9 mouse cellular contexts compared by ENCODE assay signal in the genomic region with DNA sequence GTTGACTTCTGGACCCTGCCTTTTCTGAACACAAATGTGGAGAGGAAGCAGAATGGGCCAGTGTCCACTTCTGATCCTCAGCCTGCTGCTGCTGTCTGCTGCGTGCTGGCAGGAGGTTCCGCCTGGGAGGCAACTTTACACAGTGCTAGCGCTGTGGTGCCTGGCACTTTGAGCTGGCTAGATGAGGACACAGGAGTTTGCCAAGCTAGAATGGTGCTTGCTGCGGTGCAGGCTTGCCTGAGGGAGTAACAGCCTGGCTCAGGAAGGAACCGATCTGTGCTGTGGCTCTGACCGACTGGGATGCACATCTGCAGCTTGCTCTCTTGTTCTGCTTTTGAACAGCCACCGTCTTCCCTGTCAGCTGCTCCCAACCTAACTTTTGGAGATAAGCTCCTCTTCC. TPM values are rescaled to one million over a fixed set of nuclear protein-coding genes. Genes with fewer than 3 reads are reported as not detected.
DNase-seq lines count a peak whose midpoint lies in the region; ATAC-seq and TF ChIP-seq lines count a peak whose summit lies in the region.
"Had no signal": no experiment of that assay in that cellular context is flagged by ENCODE, and none has a peak within 500 bp of the region (broad histone marks: within the 10 kb centered on the region; RNA-seq: fewer than 3 reads in every experiment).

No protein-coding gene starts in this region.

- no peak for TF ChIP-seq POLR2A in thymus, adult 2 months (IDR thresholded peaks at IDR 0.05; ENCODE audit: control insufficient read depth, extremely low read depth, insufficient read depth, low read length, poor library complexity)

- 56% methylated on average over 7 of the region's 7 CpGs for WGBS in thymus, adult 2 months
- 54% methylated on average over 7 of the region's 7 CpGs for WGBS in liver, postnatal 0 days (ENCODE audit: insufficient replicate concordance)

- H3K4me3 ChIP-seq in thymus, adult 2 months (ENCODE audit: control insufficient read depth, insufficient read depth, low read length): no peak overlapping the region
- no peak overlapping the region for H3K4me3 ChIP-seq in liver, postnatal 0 days (ENCODE audit: low read depth, low read length)
- H3K4me3 ChIP-seq: liver, embryonic 15.5 days had no signal

- H3K4me1 ChIP-seq in thymus, adult 2 months (replicated peaks; ENCODE audit: control insufficient read depth, insufficient read depth, low read length): 0 out of 2 replicates have a peak, but pooled peaks cover under 1% of the 10 kb centered on the region
- H3K4me1 ChIP-seq in liver, postnatal 0 days (ENCODE audit: insufficient read depth): 0 out of 2 replicates have a peak, but pooled peaks cover under 1% of the 10 kb centered on the region
- H3K4me1 ChIP-seq: liver, embryonic 15.5 days had no signal

- peak; percentile 46 for DNase-seq in adrenal gland, adult 2 months
- no peak for DNase-seq in adrenal gland, adult 18-20 months (ENCODE audit: low spot score in 2 of 2)
- DNase-seq in layer of hippocampus, adult 11-12 months (ENCODE audit: low spot score): peak; percentile 6
- DNase-seq in layer of hippocampus, adult 9-10 months (ENCODE audit: low spot score): no peak
- peak; percentile 17 for DNase-seq in cerebellum, adult 9-10 months
- DNase-seq in kidney, postnatal 4 days: peak; percentile 24 to 41
- no peak for DNase-seq in thymus, adult 2 months
- no peak for DNase-seq in liver, postnatal 0 days

- H3K4me2 ChIP-seq in liver, postnatal 0 days (ENCODE audit: low read depth, low read length): no peak overlapping the region
- H3K4me2 ChIP-seq: liver, embryonic 15.5 days had no signal

- H3K9ac ChIP-seq in liver, postnatal 0 days (replicated peaks): no peak overlapping the region
- H3K9ac ChIP-seq: liver, embryonic 15.5 days had no signal

- no peaks in the 10 kb centered on the region for H3K27me3 ChIP-seq in thymus, adult 2 months (ENCODE audit: control insufficient read depth, insufficient read depth, low read length)
- H3K27me3 ChIP-seq in liver, postnatal 0 days (ENCODE audit: insufficient read depth, low read length): peaks cover 6% of the 10 kb centered on the region; the same call in 1 of the 2 replicates
- H3K27me3 ChIP-seq: liver, embryonic 15.5 days had no signal

- no peak overlapping the region for H3K27ac ChIP-seq in thymus, adult 2 months (ENCODE audit: control insufficient read depth, insufficient read depth, low read length)
- H3K27ac ChIP-seq in liver, postnatal 0 days (ENCODE audit: low read depth): no peak overlapping the region
- H3K27ac ChIP-seq: liver, embryonic 15.5 days had no signal

- peaks cover 4% of the 10 kb centered on the region for H3K9me3 ChIP-seq in liver, postnatal 0 days (ENCODE audit: low read length)
- H3K9me3 ChIP-seq: liver, embryonic 15.5 days had no signal

- no peak for TF ChIP-seq EP300 in liver, postnatal 0 days (IDR thresholded peaks at IDR 0.05; ENCODE audit: low read depth)

- no peak for TF ChIP-seq CTCF in thymus, adult 2 months (IDR thresholded peaks at IDR 0.05; ENCODE audit: borderline replicate concordance, control insufficient read depth, extremely low read depth, insufficient read depth, low read length, poor library complexity)
- no peak for TF ChIP-seq CTCF in liver, postnatal 0 days (IDR thresholded peaks at IDR 0.05; ENCODE audit: low read depth)

- ATAC-seq in liver, postnatal 0 days: no peak

- no peaks in the 10 kb centered on the region for H3K36me3 ChIP-seq in thymus, adult 2 months (ENCODE audit: control insufficient read depth, insufficient read depth, low read length)
- H3K36me3 ChIP-seq in liver, postnatal 0 days (replicated peaks; ENCODE audit: insufficient read depth, low read length): no peaks in the 10 kb centered on the region
- H3K36me3 ChIP-seq: liver, embryonic 15.5 days had no signal

RNA-seq across cellular contexts. Expression of gene Tnfsf15, which starts 5.4 kb away (rescaled TPM):
- under 1 TPM; 0.32 to 0.79 TPM for total RNA-seq in adrenal gland, adult 2 months (2021)
- 0.03 TPM in 1 of 2 replicates, not detected in the other for polyA plus RNA-seq in adrenal gland, adult 2 months (2012; rRNA removed)
- total RNA-seq in adrenal gland, adult 18-20 months (2021): under 1 TPM; 0.33 to 0.48 TPM
- 0.24 and 0.27 TPM in 2 replicates for polyA plus RNA-seq in thymus, adult 2 months (2012; rRNA removed)
- polyA plus RNA-seq in liver, postnatal 0 days (2015; fragmentation: Nextera tagmentation; extraction: Ambion mirVana): not detected in 2 replicates

Comparison
In these comparisons a context has a peak if more than half of its experiments do, and no peak if none do; other contexts are left out.
1. DNase-seq: peak in adrenal gland, adult 2 months (single experiment), layer of hippocampus, adult 11-12 months (single experiment), cerebellum, adult 9-10 months (single experiment) and kidney, postnatal 4 days (2 of 2); none in adrenal gland, adult 18-20 months (0 of 2), layer of hippocampus, adult 9-10 months (single experiment), thymus, adult 2 months (single experiment) and liver, postnatal 0 days (single experiment).